Mouse (Mus musculus) kidney, postnatal 25 days (tissue): ENCODE data around the gene Btbd35f17.
"Not testable (repeated sequence)": the region's sequence is repeated elsewhere in the genome, so short reads cannot be mapped to it uniquely, and the experiment has no call there.

Experiments
- DNase-seq, 2 experiments: peaks; one replicate each; pipeline ENCODE4 v3.0.0; 2021; ENCODE audit warnings: mixed read lengths in 2 of 2

The Btbd35f17 gene

DNA sequence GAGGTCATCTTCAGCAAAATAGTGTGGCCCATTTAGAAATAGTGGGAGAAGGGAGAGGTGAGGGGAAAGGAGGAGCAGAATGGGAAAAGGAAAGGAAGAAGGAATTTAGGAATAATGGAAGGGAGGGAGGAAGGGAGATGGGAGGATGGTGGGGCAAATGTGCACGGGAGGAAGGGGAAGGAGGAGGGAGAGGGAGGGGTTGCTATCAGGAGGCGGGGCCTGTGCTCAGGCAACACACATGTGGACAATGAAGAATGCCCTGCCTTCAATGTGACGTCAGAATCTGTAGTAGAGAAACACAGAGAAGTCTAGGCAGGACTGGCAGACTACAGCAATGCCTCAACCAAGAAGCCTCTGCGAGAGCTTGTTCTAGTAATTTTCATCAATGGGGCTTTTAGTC, at the start of gene Btbd35f17:
TSS of gene Btbd35f17 (plus strand) at position 301 of the 400 bp plus-strand sequence.
- DNase-seq, result not testable (repeated sequence)
